Mouse (Mus musculus): Measurements from ENCODE around the gene Smco3. TPM values are rescaled to one million over a fixed set of nuclear protein-coding genes. Genes with fewer than 3 reads are reported as not detected.

The Smco3 gene
- polyA plus RNA-seq, 1 experiment: 8.7 TPM

GRCm38 (mm10) chr6:136782761-136783160 is 52.5 kb downstream of the Smco3 start:
- H3K4me3 ChIP-seq (ENCODE audit: insufficient read depth, low read length): no peak overlapping the region
- no peaks in the 10 kb centered on the region for H3K4me1 ChIP-seq (ENCODE audit: control insufficient read depth, insufficient read depth, low read length)
- no peak for TF ChIP-seq POLR2A (IDR thresholded peaks at IDR 0.05; ENCODE audit: extremely low read depth, insufficient read depth, low read length)
- TF ChIP-seq CTCF (IDR thresholded peaks at IDR 0.05; ENCODE audit: extremely low read depth, insufficient read depth, low read length): no peak
- no peak overlapping the region for H3K27ac ChIP-seq (ENCODE audit: insufficient read depth, low read length)

DNA sequence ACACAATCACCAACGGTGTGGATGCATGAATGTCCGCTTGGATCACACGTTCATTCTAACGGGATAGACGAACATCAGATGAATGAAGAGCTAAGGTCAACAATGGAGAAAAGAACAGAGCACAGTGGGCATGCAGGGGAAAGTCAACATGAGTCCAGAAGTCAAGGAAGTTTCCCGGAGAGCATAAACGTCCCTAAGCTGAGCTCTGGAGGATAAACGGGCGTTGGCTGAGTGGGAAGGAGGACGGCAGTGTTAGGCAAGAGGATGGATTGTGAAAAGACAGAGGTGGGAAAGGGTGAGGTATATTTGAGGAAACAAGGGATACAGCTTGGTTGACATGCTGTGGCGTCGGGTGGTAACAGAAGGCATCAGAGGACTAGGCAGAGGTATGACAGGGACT is 53.1 kb downstream of the Smco3 start:
- Histone ChIP-seq H3K4me3 (ENCODE audit: insufficient read depth, low read length) (no peak overlapping the region), H3K4me1 (ENCODE audit: control insufficient read depth, insufficient read depth, low read length) (no peaks in the 10 kb centered on the region), H3K27ac (ENCODE audit: insufficient read depth, low read length) (no peak overlapping the region)
- TF ChIP-seq POLR2A (IDR thresholded peaks at IDR 0.05; ENCODE audit: extremely low read depth, insufficient read depth, low read length) (no peak), CTCF (IDR thresholded peaks at IDR 0.05; ENCODE audit: extremely low read depth, insufficient read depth, low read length) (no peak)

- Histone ChIP-seq H3K4me3 (ENCODE audit: insufficient read depth, low read length) (no peak within 1 kb of the TSS), H3K4me1 (ENCODE audit: control insufficient read depth, insufficient read depth, low read length) (no peaks in the 10 kb centered on the region), H3K27ac (ENCODE audit: insufficient read depth, low read length) (no peak within 1 kb of the TSS)
- TF ChIP-seq POLR2A (IDR thresholded peaks at IDR 0.05; ENCODE audit: extremely low read depth, insufficient read depth, low read length) (no peak), CTCF (IDR thresholded peaks at IDR 0.05; ENCODE audit: extremely low read depth, insufficient read depth, low read length) (no peak)
Observed at GRCm38 (mm10) chr6:136781377-136781986, 53.8 kb downstream of the Smco3 start, which contains the start of gene Gucy2c. Gucy2c (minus strand) TSS chr6:136781765.

Other genes starting within 250 kb of the Smco3 start
- 0.17 and 0.19 TPM in 2 replicates for gene Plbd1, start 173.5 kb downstream of the Smco3 start, polyA plus RNA-seq (2012; rRNA removed)
- gene Gucy2c, start 53.7 kb downstream of the Smco3 start, polyA plus RNA-seq (2012; rRNA removed): 0.11 and 0.15 TPM in 2 replicates
- 0.51 and 1.1 TPM in 2 replicates for gene Hist4h4, start 31.0 kb downstream of the Smco3 start, polyA plus RNA-seq (2012; rRNA removed)
- gene H2afj, start 27.2 kb downstream of the Smco3 start, polyA plus RNA-seq (2012; rRNA removed): 135 and 139 TPM in 2 replicates
- gene BC049715, start 7.8 kb downstream of the Smco3 start, polyA plus RNA-seq (2012; rRNA removed): 1.0 and 1.4 TPM in 2 replicates
- 59.7 and 64.0 TPM in 2 replicates for gene Wbp11, start 7.2 kb downstream of the Smco3 start, polyA plus RNA-seq (2012; rRNA removed)
- 0.06 TPM in 1 of 2 replicates, not detected in the other for gene Art4, start 22.3 kb upstream of the Smco3 start, polyA plus RNA-seq (2012; rRNA removed)
- gene Mgp, start 40.4 kb upstream of the Smco3 start, polyA plus RNA-seq (2012; rRNA removed): 152 and 207 TPM in 2 replicates
- 0.21 and 0.25 TPM in 2 replicates for gene Erp27, start 86.7 kb upstream of the Smco3 start, polyA plus RNA-seq (2012; rRNA removed)
- gene Pde6h, start 88.4 kb upstream of the Smco3 start, polyA plus RNA-seq (2012; rRNA removed): 0.46 and 0.93 TPM in 2 replicates
- 23.5 and 25.7 TPM in 2 replicates for gene Arhgdib, start 106.4 kb upstream of the Smco3 start, polyA plus RNA-seq (2012; rRNA removed)

Measured in cortical plate, adult 2 months (tissue).